Mouse (Mus musculus) limb, embryonic 15.5 days (tissue): Measurements from ENCODE around the gene Tapbpl. TPM values are rescaled to one million over a fixed set of nuclear protein-coding genes. Genes with fewer than 3 reads are reported as not detected.

Source experiments
- ATAC-seq: fragments of 200-750 bp; cut with Nextera tagmentation; 2 replicates; pipeline ENCODE4 v1.8.0; 2017; ENCODE audit warnings: low read depth, moderate TSS enrichment; ENCODE audit not compliant: insufficient number of reproducible peaks, low FRiP score, low TSS enrichment
- H3K27ac ChIP-seq: fragments of 300-500 bp; sonication (generic); 2 replicates; pipeline ENCODE4 v1.5.1; 2015; ENCODE audit warnings: moderate library complexity, mild to moderate bottlenecking, inconsistent platforms
- H3K27me3 ChIP-seq: fragments of 300-500 bp; sonication (generic); 2 replicates; pipeline ENCODE4 v1.6.1; 2015; ENCODE audit warnings: inconsistent platforms
- H3K36me3 ChIP-seq: fragments of 300-500 bp; sonication (generic); 2 replicates; pipeline ENCODE4 v1.6.1; 2015; ENCODE audit warnings: inconsistent platforms
- H3K4me1 ChIP-seq: fragments of 300-500 bp; sonication (generic); 2 replicates; pipeline ENCODE4 v1.6.1; 2015; ENCODE audit warnings: inconsistent platforms
- H3K4me2 ChIP-seq: fragments of 300-500 bp; sonication (generic); 2 replicates; pipeline ENCODE4 v1.6.1; 2015; ENCODE audit warnings: mild to moderate bottlenecking, inconsistent platforms
- H3K4me3 ChIP-seq: fragments of 300-500 bp; sonication (generic); 2 replicates; pipeline ENCODE4 v1.5.1; 2015; ENCODE audit warnings: mild to moderate bottlenecking, inconsistent platforms
- H3K9ac ChIP-seq: fragments of 300-500 bp; sonication (generic); 2 replicates; pipeline ENCODE4 v1.6.1; 2015; ENCODE audit warnings: inconsistent platforms
- H3K9me3 ChIP-seq: fragments of 300-500 bp; sonication (generic); 2 replicates; pipeline ENCODE4 v1.6.1; 2016; ENCODE audit warnings: inconsistent platforms
- WGBS: fragments of 180-500 bp; shearing (Covaris S2); methylation state at CpG from one replicate; pipeline ENCODE4 v1.1.7; 2015; 5-methylcytosine and 5-hydroxymethylcytosine counted together
- microRNA-seq: library from miRNA; unstranded; fragments of <30 nt; microRNA quantifications from one replicate; pipeline ENCODE4, GENCODE M21; 2016
- polyA plus RNA-seq: library from polyadenylated mRNA; unstranded; fragments of >200 nt; fragmentation: Nextera tagmentation; extraction: Ambion mirVana; gene quantifications from 2 replicates; pipeline ENCODE4 v1.2.1, GENCODE M21; 2015

The Tapbpl gene
- polyA plus RNA-seq, 1 experiment from 2014 or later: 5.7 TPM

- Histone ChIP-seq H3K4me2 (peak overlapping the region; percentile 67), H3K4me3 (peak overlapping the region; percentile 74), H3K4me1 (peaks cover 11% of the 10 kb centered on the region), H3K9me3 (no peaks in the 10 kb centered on the region), H3K27me3 (no peaks in the 10 kb centered on the region), H3K36me3 (peaks cover 37% of the 10 kb centered on the region), H3K9ac (peak overlapping the region; percentile 63), H3K27ac (peak overlapping the region; percentile 99)
- ATAC-seq: no peak
- 38% methylated on average over 5 of the region's 5 CpGs for WGBS
Measured at GRCm38 (mm10) chr6:125192841-125193240, 38.8 kb downstream of the Tapbpl start.

- H3K4me2 ChIP-seq: peak overlapping the region; percentile 67
- peak; percentile 92 for ATAC-seq
- peak overlapping the region; percentile 63 for H3K9ac ChIP-seq
- H3K27ac ChIP-seq: peak overlapping the region; percentile 99
- H3K4me3 ChIP-seq: peak overlapping the region; percentile 74
- no peaks in the 10 kb centered on the region for H3K27me3 ChIP-seq
- peaks cover 11% of the 10 kb centered on the region for H3K4me1 ChIP-seq
- H3K9me3 ChIP-seq: no peaks in the 10 kb centered on the region
- under 1% methylated on average over 34 of the region's 34 CpGs for WGBS
- H3K36me3 ChIP-seq: peaks cover 44% of the 10 kb centered on the region
Measured at GRCm38 (mm10) chr6:125192016-125192714, 39.5 kb downstream of the Tapbpl start.

GRCm38 (mm10) chr6:125191332-125192015 is 40.2 kb downstream of the Tapbpl start, which contains the start of the genes Ncapd2 and Mrpl51:
Ncapd2 (minus strand) TSS chr6:125191701.
Mrpl51 (plus strand) TSS chr6:125191801.
- peak; percentile 96 for ATAC-seq
- H3K4me3 ChIP-seq: peak within 1 kb of the TSS; percentile 74

GRCm38 (mm10) chr6:125190816-125191215 is 40.8 kb downstream of the Tapbpl start:
- no peaks in the 10 kb centered on the region for H3K9me3 ChIP-seq
- peak overlapping the region; percentile 45; the same call in 1 of the 2 replicates for H3K9ac ChIP-seq
- peak overlapping the region; percentile 74 for H3K4me3 ChIP-seq
- no peak for ATAC-seq
- H3K4me1 ChIP-seq: peaks cover 11% of the 10 kb centered on the region
- H3K36me3 ChIP-seq: peaks cover 57% of the 10 kb centered on the region
- H3K4me2 ChIP-seq: peak overlapping the region; percentile 67
- peak overlapping the region; percentile 99; the same call in 1 of the 2 replicates for H3K27ac ChIP-seq
- no peaks in the 10 kb centered on the region for H3K27me3 ChIP-seq

More at GRCm38 (mm10) chr6:125191332-125192015, 40.2 kb downstream of the Tapbpl start, which contains the start of the genes Ncapd2 and Mrpl51:
- under 1% methylated on average over 54 of the region's 54 CpGs for WGBS
- Histone ChIP-seq H3K27ac (peak within 1 kb of the TSS; percentile 99), H3K4me1 (peaks cover 11% of the 10 kb centered on the region), H3K36me3 (peaks cover 51% of the 10 kb centered on the region), H3K27me3 (no peaks in the 10 kb centered on the region), H3K4me2 (peak within 1 kb of the TSS; percentile 67), H3K9me3 (no peaks in the 10 kb centered on the region), H3K9ac (peak within 1 kb of the TSS; percentile 63)

- Histone ChIP-seq H3K27me3 (no peaks in the 10 kb centered on the region), H3K4me1 (no peaks in the 10 kb centered on the region; the same call in 1 of the 2 replicates), H3K4me2 (no peak overlapping the region), H3K36me3 (peaks cover 80% of the 10 kb centered on the region), H3K4me3 (no peak overlapping the region), H3K9ac (no peak overlapping the region), H3K9me3 (no peaks in the 10 kb centered on the region), H3K27ac (no peak overlapping the region)
- WGBS: 94% methylated on average over 10 of the region's 10 CpGs
- ATAC-seq: no peak
Measured at GRCm38 (mm10) chr6:125186203-125186602, 45.5 kb downstream of the Tapbpl start.

GRCm38 (mm10) chr6:125182133-125182532 is 49.5 kb downstream of the Tapbpl start:
- whole genome bisulfite sequencing: 79% methylated on average over 5 of the region's 5 CpGs
- no peak for ATAC-seq
- H3K27me3 ChIP-seq: no peaks in the 10 kb centered on the region

GRCm38 (mm10) chr6:125179601-125180000 is 52.1 kb downstream of the Tapbpl start:
- no peaks in the 10 kb centered on the region for H3K4me1 ChIP-seq
- no peak for ATAC-seq
- 89% methylated on average over 7 of the region's 7 CpGs for WGBS

More at GRCm38 (mm10) chr6:125182133-125182532, 49.5 kb downstream of the Tapbpl start:
- H3K27ac ChIP-seq: no peak overlapping the region
- H3K4me1 ChIP-seq: no peaks in the 10 kb centered on the region
- no peak overlapping the region for H3K4me3 ChIP-seq
- H3K36me3 ChIP-seq: peaks cover 96% of the 10 kb centered on the region
- H3K9ac ChIP-seq: no peak overlapping the region
- H3K4me2 ChIP-seq: no peak overlapping the region
- no peaks in the 10 kb centered on the region for H3K9me3 ChIP-seq

GRCm38 (mm10) chr6:125175469-125175868 is 56.2 kb downstream of the Tapbpl start:
- Histone ChIP-seq H3K27me3 (no peaks in the 10 kb centered on the region), H3K9ac (no peak overlapping the region), H3K4me2 (no peak overlapping the region), H3K4me1 (no peaks in the 10 kb centered on the region), H3K4me3 (no peak overlapping the region), H3K27ac (no peak overlapping the region), H3K9me3 (no peaks in the 10 kb centered on the region), H3K36me3 (peaks cover 98% of the 10 kb centered on the region)
- no peak for ATAC-seq
- 91% methylated on average over 5 of the region's 5 CpGs for WGBS

More at GRCm38 (mm10) chr6:125179601-125180000, 52.1 kb downstream of the Tapbpl start:
- H3K4me3 ChIP-seq: no peak overlapping the region
- H3K36me3 ChIP-seq: peaks cover 96% of the 10 kb centered on the region
- H3K27ac ChIP-seq: no peak overlapping the region
- no peaks in the 10 kb centered on the region for H3K9me3 ChIP-seq
- no peak overlapping the region for H3K4me2 ChIP-seq
- H3K27me3 ChIP-seq: no peaks in the 10 kb centered on the region
- H3K9ac ChIP-seq: no peak overlapping the region

Small RNA genes within 50 kb of the gene (microRNA-seq; reads per million reads assigned to microRNA genes)
- gene Mir3098 (not detected), gene Mir8113 (not detected)

Other genes with a start within 250 kb of the Tapbpl start
- 20.8 and 21.3 TPM in 2 replicates for gene Pianp, start 235.2 kb downstream of the Tapbpl start, polyA plus RNA-seq
- 16.9 and 17.9 TPM in 2 replicates for gene Zfp384, start 222.7 kb downstream of the Tapbpl start, polyA plus RNA-seq
- gene Ing4, start 192.1 kb downstream of the Tapbpl start, polyA plus RNA-seq: 141 and 146 TPM in 2 replicates
- 9.9 and 12.4 TPM in 2 replicates for gene Acrbp, start 182.2 kb downstream of the Tapbpl start, polyA plus RNA-seq
- gene Lpar5, start 163.9 kb downstream of the Tapbpl start, polyA plus RNA-seq: 6.5 and 6.6 TPM in 2 replicates
- gene Chd4, start 135.9 kb downstream of the Tapbpl start, polyA plus RNA-seq: 66.7 TPM in 2 replicates
- 54.4 and 58.0 TPM in 2 replicates for gene Nop2, start 100.0 kb downstream of the Tapbpl start, polyA plus RNA-seq
- gene Iffo1, start 86.6 kb downstream of the Tapbpl start, polyA plus RNA-seq: 26.6 and 46.8 TPM in 2 replicates
- gene Gapdh, start 65.4 kb downstream of the Tapbpl start, polyA plus RNA-seq: 1,547 and 1,728 TPM in 2 replicates
- 86.4 and 87.0 TPM in 2 replicates for gene Ncapd2, start 40.2 kb downstream of the Tapbpl start, polyA plus RNA-seq
- 210 and 220 TPM in 2 replicates for gene Mrpl51, start 40.1 kb downstream of the Tapbpl start, polyA plus RNA-seq
- gene Vamp1, start 16.3 kb downstream of the Tapbpl start, polyA plus RNA-seq: 4.8 and 4.9 TPM in 2 replicates
- gene Cd27, start 5.2 kb upstream of the Tapbpl start, polyA plus RNA-seq: 1.5 and 3.2 TPM in 2 replicates
- gene Tuba3a, start 54.2 kb upstream of the Tapbpl start, polyA plus RNA-seq: 0.34 TPM in 1 of 2 replicates, not detected in the other
- 47.0 and 50.5 TPM in 2 replicates for gene Ltbr, start 82.0 kb upstream of the Tapbpl start, polyA plus RNA-seq
- gene Scnn1a, start 88.8 kb upstream of the Tapbpl start, polyA plus RNA-seq: 5.2 and 5.3 TPM in 2 replicates
- 95.6 and 98.8 TPM in 2 replicates for gene Tnfrsf1a, start 117.5 kb upstream of the Tapbpl start, polyA plus RNA-seq
- 4.2 and 4.5 TPM in 2 replicates for gene Plekhg6, start 148.9 kb upstream of the Tapbpl start, polyA plus RNA-seq